Mouse (Mus musculus) intestine, embryonic 16.5 days (tissue): ENCODE data around the gene Olfr1437. TPM values are rescaled to one million over a fixed set of nuclear protein-coding genes. Genes with fewer than 3 reads are reported as not detected.
"Not testable (repeated sequence)": the region's sequence is repeated elsewhere in the genome, so short reads cannot be mapped to it uniquely, and the experiment has no call there.

Source experiments
- ATAC-seq: fragments of 200-750 bp; cut with Nextera tagmentation; 2 replicates; pipeline ENCODE4 v1.8.0; 2017; ENCODE audit warnings: moderate TSS enrichment, moderate library complexity
- H3K27ac ChIP-seq: fragments of 300-500 bp; sonication (generic); 2 replicates; pipeline ENCODE4 v1.5.1; 2014; ENCODE audit warnings: mild to moderate bottlenecking, low read length
- H3K27me3 ChIP-seq: fragments of 300-500 bp; sonication (generic); replicated peaks from 2 replicates; pipeline ENCODE4 v1.6.1; 2014; ENCODE audit warnings: low read length, control low read depth, mixed read lengths; ENCODE audit not compliant: control insufficient read depth, insufficient read depth
- H3K36me3 ChIP-seq: fragments of 300-500 bp; sonication (generic); 2 replicates; pipeline ENCODE4 v1.6.1; 2014; ENCODE audit warnings: low read length, control low read depth; ENCODE audit not compliant: control insufficient read depth, insufficient read depth
- H3K4me1 ChIP-seq: fragments of 300-500 bp; sonication (generic); 2 replicates; pipeline ENCODE4 v1.6.1; 2014; ENCODE audit warnings: low read length, control low read depth, mixed read lengths; ENCODE audit not compliant: control insufficient read depth, insufficient read depth
- H3K4me2 ChIP-seq: fragments of 300-500 bp; sonication (generic); 2 replicates; pipeline ENCODE4 v1.6.1; 2014; ENCODE audit warnings: low read depth, low read length, control low read depth
- H3K4me3 ChIP-seq: fragments of 300-500 bp; sonication (generic); 2 replicates; pipeline ENCODE4 v1.5.1; 2014; ENCODE audit warnings: mild to moderate bottlenecking, low read length
- H3K9ac ChIP-seq: fragments of 300-500 bp; sonication (generic); 2 replicates; pipeline ENCODE4 v1.6.1; 2014; ENCODE audit warnings: low read depth, low read length
- H3K9me3 ChIP-seq: fragments of 300-500 bp; sonication (generic); 2 replicates; pipeline ENCODE4 v1.6.1; 2016; ENCODE audit warnings: low read length, control low read depth; ENCODE audit not compliant: control insufficient read depth
- WGBS: fragments of 180-500 bp; shearing (Covaris S2); extraction: QIAGEN DNeasy Blood & Tissue Kit; methylation state at CpG from one replicate; pipeline ENCODE4 v1.1.7; 2014; 5-methylcytosine and 5-hydroxymethylcytosine counted together
- polyA plus RNA-seq: library from polyadenylated mRNA; unstranded; fragments of >200 nt; fragmentation: Nextera tagmentation; extraction: Ambion mirVana; gene quantifications from 2 replicates; pipeline ENCODE4 v1.2.1, GENCODE M21; 2015

Gene Olfr1437
- polyA plus RNA-seq: not detected in 2 replicates

GRCm38 (mm10) chr19:12325001-12325400 lies at the start of gene Olfr1437:
TSS of gene Olfr1437 (minus strand) at chr19:12325101.
- Histone ChIP-seq H3K9me3 (no peaks in the 10 kb centered on the region), H3K4me2 (no peak within 1 kb of the TSS), H3K36me3 (no peaks in the 10 kb centered on the region), H3K9ac (no peak within 1 kb of the TSS), H3K27ac (no peak within 1 kb of the TSS), H3K4me3 (no peak within 1 kb of the TSS), H3K27me3 (no peaks in the 10 kb centered on the region), H3K4me1 (no peaks in the 10 kb centered on the region)
- 87% methylated on average over 2 of the region's 2 CpGs for WGBS
- ATAC-seq: no peak

- H3K4me1 ChIP-seq: no peaks in the 10 kb centered on the region
- ATAC-seq: no peak
- WGBS: 44% methylated on average over 2 of the region's 2 CpGs
These were observed 49.6 kb upstream of the Olfr1437 start for GRCm38 (mm10) chr19:12374465-12375025.

GRCm38 (mm10) chr19:12373004-12373403 lies 48.1 kb upstream of the Olfr1437 start:
- Histone ChIP-seq H3K27me3 (no peaks in the 10 kb centered on the region), H3K4me2 (no peak overlapping the region), H3K4me1 (no peaks in the 10 kb centered on the region), H3K4me3 (no peak overlapping the region), H3K36me3 (no peaks in the 10 kb centered on the region), H3K9me3 (no peaks in the 10 kb centered on the region), H3K9ac (no peak overlapping the region), H3K27ac (no peak overlapping the region)
- 81% methylated on average over 3 of the region's 3 CpGs for WGBS
- ATAC-seq: no peak

More at GRCm38 (mm10) chr19:12374465-12375025, 49.6 kb upstream of the Olfr1437 start:
- Histone ChIP-seq H3K9me3 (no peaks in the 10 kb centered on the region), H3K4me2 (no peak overlapping the region), H3K36me3 (no peaks in the 10 kb centered on the region), H3K27me3 (no peaks in the 10 kb centered on the region), H3K9ac (no peak overlapping the region), H3K4me3 (no peak overlapping the region), H3K27ac (no peak overlapping the region)

GRCm38 (mm10) chr19:12335810-12336209 lies 10.9 kb upstream of the Olfr1437 start, which contains the start of gene Olfr1438-ps1:
TSS of gene Olfr1438-ps1 (minus strand) at chr19:12335910.
- Histone ChIP-seq H3K36me3 (no peaks in the 10 kb centered on the region), H3K27ac (no peak within 1 kb of the TSS), H3K9me3 (no peaks in the 10 kb centered on the region), H3K27me3 (no peaks in the 10 kb centered on the region), H3K4me1 (no peaks in the 10 kb centered on the region), H3K4me3 (no peak within 1 kb of the TSS), H3K9ac (no peak within 1 kb of the TSS), H3K4me2 (no peak within 1 kb of the TSS)
- no peak for ATAC-seq
- 84% methylated on average over 3 of the region's 3 CpGs for WGBS

GRCm38 (mm10) chr19:12299030-12299429 lies 25.9 kb downstream of the Olfr1437 start, which contains the start of gene Olfr1436:
TSS of gene Olfr1436 (minus strand) at chr19:12299130.
- H3K27me3 ChIP-seq, H3K36me3 ChIP-seq, H3K4me2 ChIP-seq, H3K9ac ChIP-seq, H3K27ac ChIP-seq, H3K9me3 ChIP-seq, H3K4me1 ChIP-seq, H3K4me3 ChIP-seq, ATAC-seq: not testable (repeated sequence)
- WGBS: 76% methylated on average over 1 of the region's 1 CpGs

GRCm38 (mm10) chr19:12292979-12293378 lies 31.9 kb downstream of the Olfr1437 start:
- Histone ChIP-seq H3K27ac (no peak overlapping the region), H3K4me3 (no peak overlapping the region), H3K4me2 (no peak overlapping the region), H3K9ac (no peak overlapping the region), H3K4me1 (no peaks in the 10 kb centered on the region), H3K36me3 (no peaks in the 10 kb centered on the region), H3K9me3 (no peaks in the 10 kb centered on the region), H3K27me3 (no peaks in the 10 kb centered on the region)
- ATAC-seq: no peak

- no peak for ATAC-seq
- no peak within 1 kb of the TSS for H3K4me2 ChIP-seq
- no peaks in the 10 kb centered on the region for H3K27me3 ChIP-seq
- no peaks in the 10 kb centered on the region for H3K36me3 ChIP-seq
- no peaks in the 10 kb centered on the region for H3K9me3 ChIP-seq
- 76% methylated on average over 2 of the region's 2 CpGs for WGBS
- H3K4me3 ChIP-seq: no peak within 1 kb of the TSS
- H3K4me1 ChIP-seq: no peaks in the 10 kb centered on the region
- no peak within 1 kb of the TSS for H3K27ac ChIP-seq
- H3K9ac ChIP-seq: no peak within 1 kb of the TSS
These were observed 45.3 kb downstream of the Olfr1437 start, which contains the start of gene Olfr1434 for GRCm38 (mm10) chr19:12279554-12279953. TSS of gene Olfr1434 (plus strand) at chr19:12279854.

Other genes with a start within 250 kb of the Olfr1437 start
- not detected in 2 replicates for gene Olfr1425, start 247.4 kb downstream of the Olfr1437 start, polyA plus RNA-seq
- not detected in 2 replicates for gene Olfr1426, start 233.1 kb downstream of the Olfr1437 start, polyA plus RNA-seq
- not detected in 2 replicates for gene Olfr1427, start 221.8 kb downstream of the Olfr1437 start, polyA plus RNA-seq
- not detected in 2 replicates for gene Olfr1428, start 209.2 kb downstream of the Olfr1437 start, polyA plus RNA-seq
- not detected in 2 replicates for gene Olfr76, start 201.9 kb downstream of the Olfr1437 start, polyA plus RNA-seq
- not detected in 2 replicates for gene Olfr1555-ps1, start 155.0 kb downstream of the Olfr1437 start, polyA plus RNA-seq
- gene Olfr1431, start 124.5 kb downstream of the Olfr1437 start, polyA plus RNA-seq: not detected in 2 replicates
- not detected in 2 replicates for gene Olfr1432, start 92.5 kb downstream of the Olfr1437 start, polyA plus RNA-seq
- not detected in 2 replicates for gene Olfr262, start 83.4 kb downstream of the Olfr1437 start, polyA plus RNA-seq
- not detected in 2 replicates for gene Olfr235, start 64.1 kb downstream of the Olfr1437 start, polyA plus RNA-seq
- not detected in 2 replicates for gene Olfr1434, start 45.2 kb downstream of the Olfr1437 start, polyA plus RNA-seq
- not detected in 2 replicates for gene Olfr1436, start 26.0 kb downstream of the Olfr1437 start, polyA plus RNA-seq
- not detected in 2 replicates for gene Olfr1438-ps1, start 10.8 kb upstream of the Olfr1437 start, polyA plus RNA-seq
- gene Olfr1440, start 62.2 kb upstream of the Olfr1437 start, polyA plus RNA-seq: not detected in 2 replicates
- gene Olfr1441, start 92.3 kb upstream of the Olfr1437 start, polyA plus RNA-seq: not detected in 2 replicates
- not detected in 2 replicates for gene Pfpl, start 102.8 kb upstream of the Olfr1437 start, polyA plus RNA-seq
- 0.97 and 1.0 TPM in 2 replicates for gene Mpeg1, start 135.7 kb upstream of the Olfr1437 start, polyA plus RNA-seq
- gene Dtx4, start 176.4 kb upstream of the Olfr1437 start, polyA plus RNA-seq: 9.9 and 11.1 TPM in 2 replicates
- 16.2 and 16.3 TPM in 2 replicates for gene Fam111a, start 220.6 kb upstream of the Olfr1437 start, polyA plus RNA-seq